Mouse (Mus musculus) forebrain, embryonic 15.5 days (tissue): ENCODE data around the gene Iqcd. TPM values are rescaled to one million over a fixed set of nuclear protein-coding genes. Genes with fewer than 3 reads are reported as not detected.
A peak's percentile ranks its signal among the peaks of the same experiment; 100 is the strongest.

Experiments
- ATAC-seq: fragments of 200-750 bp; cut with Nextera tagmentation; replicated peaks from 2 replicates; pipeline ENCODE4 v1.8.0; 2017; ENCODE audit warnings: mild to moderate bottlenecking, moderate TSS enrichment, moderate library complexity
- H3K27ac ChIP-seq: fragments of 300-500 bp; sonication (generic); replicated peaks from 2 replicates; pipeline ENCODE4 v1.5.1; 2015; ENCODE audit warnings: mild to moderate bottlenecking, inconsistent platforms
- H3K27me3 ChIP-seq: fragments of 300-500 bp; sonication (generic); 2 replicates; pipeline ENCODE4 v1.6.1; 2015; ENCODE audit warnings: inconsistent platforms
- H3K36me3 ChIP-seq: fragments of 300-500 bp; sonication (generic); 2 replicates; pipeline ENCODE4 v1.6.1; 2015; ENCODE audit warnings: mild to moderate bottlenecking, inconsistent platforms
- H3K4me1 ChIP-seq: fragments of 300-500 bp; sonication (generic); 2 replicates; pipeline ENCODE4 v1.6.1; 2015; ENCODE audit warnings: inconsistent platforms
- H3K4me2 ChIP-seq: fragments of 300-500 bp; sonication (generic); replicated peaks from 2 replicates; pipeline ENCODE4 v1.6.1; 2015; ENCODE audit warnings: mild to moderate bottlenecking, inconsistent platforms
- H3K4me3 ChIP-seq: fragments of 300-500 bp; sonication (generic); 2 replicates; pipeline ENCODE4 v1.5.1; 2015; ENCODE audit warnings: mild to moderate bottlenecking, inconsistent platforms
- H3K9ac ChIP-seq: fragments of 300-500 bp; sonication (generic); replicated peaks from 2 replicates; pipeline ENCODE4 v1.6.1; 2015; ENCODE audit warnings: mild to moderate bottlenecking, inconsistent platforms
- H3K9me3 ChIP-seq: fragments of 300-500 bp; sonication (generic); 2 replicates; pipeline ENCODE4 v1.6.1; 2016; ENCODE audit warnings: inconsistent platforms
- WGBS: fragments of 180-500 bp; shearing (Covaris S2); methylation state at CpG from one replicate; pipeline ENCODE4 v1.1.7; 2015; ENCODE audit warnings: mixed read lengths; 5-methylcytosine and 5-hydroxymethylcytosine counted together
- polyA plus RNA-seq: library from polyadenylated mRNA; unstranded; fragments of >200 nt; fragmentation: Nextera tagmentation; extraction: Ambion mirVana; gene quantifications from 2 replicates; pipeline ENCODE4 v1.2.1, GENCODE M21; 2015

The Iqcd gene
- polyA plus RNA-seq, 1 experiment from 2014 or later: 2.1 TPM

DNA sequence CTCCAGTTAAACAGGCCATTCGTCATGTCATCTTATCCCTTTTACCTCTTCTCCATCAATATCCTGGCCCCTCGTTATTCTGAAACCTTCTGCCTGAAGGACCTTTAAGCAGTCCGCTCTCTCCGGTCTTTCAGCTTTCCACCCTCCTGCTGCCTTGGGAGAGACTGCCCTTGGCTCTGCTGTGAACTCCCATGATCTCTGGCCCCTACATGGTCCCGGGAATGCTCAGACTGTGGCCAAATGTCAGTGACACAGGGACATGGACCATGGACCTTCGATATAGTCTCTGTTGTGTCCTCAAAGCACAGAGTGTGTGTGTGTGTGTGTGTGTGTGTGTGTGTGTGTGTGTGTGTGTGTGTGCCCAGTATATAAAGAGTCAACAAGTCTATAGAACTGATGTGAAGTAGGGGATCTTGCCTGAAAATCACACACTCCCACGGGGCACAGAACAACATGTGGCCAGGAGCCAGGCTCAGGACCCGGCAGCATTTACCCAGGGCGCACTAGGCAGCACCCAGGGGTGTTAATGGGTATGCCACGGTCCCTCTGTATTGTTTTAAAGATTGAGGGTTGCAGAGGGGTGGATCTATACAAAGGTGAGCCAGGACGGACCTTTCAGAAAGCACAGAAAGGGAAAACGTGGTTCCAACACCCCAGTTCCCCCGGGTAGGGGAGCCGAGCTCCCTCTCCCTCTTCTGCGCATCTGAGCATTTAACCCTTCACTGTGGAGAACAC lies 23.5 kb upstream of the Iqcd start:
- Histone ChIP-seq H3K4me1 (peaks cover 75% of the 10 kb centered on the region), H3K27me3 (no peaks in the 10 kb centered on the region), H3K9me3 (no peaks in the 10 kb centered on the region), H3K4me3 (no peak overlapping the region), H3K4me2 (no peak overlapping the region), H3K27ac (peak overlapping the region; percentile 90), H3K36me3 (no peaks in the 10 kb centered on the region), H3K9ac (peak overlapping the region; percentile 24; the same call in 1 of the 2 replicates)
- ATAC-seq: no peak; the same call in 1 of the 2 replicates
- WGBS: 17% methylated on average over 15 of the region's 15 CpGs

DNA sequence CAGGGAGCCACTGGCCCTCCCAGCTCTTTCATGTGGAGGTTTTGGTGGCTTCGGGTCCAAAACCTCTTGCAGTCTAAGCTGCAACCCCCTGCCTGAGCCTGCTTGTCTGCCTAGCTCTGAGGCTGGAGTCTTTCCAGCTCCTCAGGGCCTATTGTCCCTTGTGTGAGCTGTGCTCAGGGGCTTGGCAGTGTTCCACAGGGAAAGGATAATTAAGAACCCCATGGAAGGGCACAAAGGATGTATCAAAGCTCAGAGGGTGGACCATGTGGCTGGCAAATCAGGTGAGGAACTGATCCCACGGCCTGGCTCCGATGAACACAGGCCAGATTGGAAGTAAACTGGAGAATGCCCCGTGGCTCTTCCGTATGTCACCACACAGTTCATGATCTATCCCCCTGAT lies 22.7 kb upstream of the Iqcd start:
- peak; percentile 82 for ATAC-seq
- H3K4me2 ChIP-seq: no peak overlapping the region
- H3K9me3 ChIP-seq: no peaks in the 10 kb centered on the region
- H3K36me3 ChIP-seq: no peaks in the 10 kb centered on the region
- H3K4me1 ChIP-seq: peaks cover 75% of the 10 kb centered on the region
- H3K9ac ChIP-seq: 0 out of 2 replicates have a peak overlapping the region, but pooled peaks have one; percentile 24
- WGBS: 5% methylated on average over 5 of the region's 5 CpGs
- H3K4me3 ChIP-seq: no peak overlapping the region
- H3K27me3 ChIP-seq: no peaks in the 10 kb centered on the region
- peak overlapping the region; percentile 90 for H3K27ac ChIP-seq

DNA sequence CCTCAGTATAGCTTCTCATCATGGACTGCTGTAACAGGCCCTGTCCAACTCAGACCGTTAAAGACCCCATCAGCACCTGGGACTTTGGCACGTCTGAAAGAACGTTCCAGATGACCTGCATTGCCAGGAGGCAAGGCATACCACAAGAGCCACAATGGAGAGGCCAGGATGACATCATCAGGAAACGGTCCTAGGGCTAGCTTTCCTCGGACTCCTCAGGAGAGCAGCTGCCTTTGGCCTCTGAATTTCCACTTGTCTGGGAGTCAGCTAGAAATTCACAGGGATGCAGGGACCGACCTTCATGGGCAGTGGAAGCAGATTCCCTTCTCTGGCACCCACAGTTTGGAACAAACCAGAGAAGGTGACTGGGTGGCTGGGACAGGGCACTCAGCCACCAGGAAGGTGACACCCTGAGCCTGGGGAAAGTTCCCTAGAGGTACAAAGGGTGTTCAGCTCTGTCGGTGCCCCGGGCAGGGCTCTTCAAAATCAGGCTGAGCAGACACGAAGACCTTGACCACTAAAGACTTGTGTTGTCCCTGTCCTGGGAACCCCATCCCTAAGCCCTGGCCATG lies 22.0 kb upstream of the Iqcd start:
- Histone ChIP-seq H3K9me3 (no peaks in the 10 kb centered on the region), H3K4me1 (peaks cover 79% of the 10 kb centered on the region), H3K27ac (peak overlapping the region; percentile 90), H3K36me3 (no peaks in the 10 kb centered on the region), H3K27me3 (no peaks in the 10 kb centered on the region), H3K4me2 (no peak overlapping the region), H3K9ac (no peak overlapping the region), H3K4me3 (no peak overlapping the region)
- peak; percentile 21; the same call in 1 of the 2 replicates for ATAC-seq
- whole genome bisulfite sequencing: 32% methylated on average over 9 of the region's 9 CpGs

DNA sequence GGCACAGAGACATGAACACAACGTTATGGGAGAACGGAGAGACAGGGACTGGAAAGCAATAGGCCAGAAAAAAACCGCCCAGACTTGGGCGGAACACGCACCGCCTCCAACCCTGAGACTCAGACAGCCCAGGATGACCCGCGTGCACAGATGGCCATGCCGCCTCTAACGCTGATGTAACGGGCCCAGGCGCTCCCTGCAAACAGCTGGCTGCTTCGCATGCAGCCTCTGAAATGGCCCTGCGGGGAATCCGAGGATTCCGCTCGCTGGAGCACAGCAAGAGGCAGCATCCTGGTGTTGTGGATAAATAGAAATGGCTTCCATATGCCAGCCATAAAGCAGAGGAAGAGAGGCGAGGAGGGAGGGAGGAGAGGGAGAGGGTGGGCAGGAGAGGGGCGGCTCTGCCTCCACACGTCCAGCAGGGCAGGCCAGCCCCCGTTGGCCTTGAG lies 21.5 kb upstream of the Iqcd start:
- Histone ChIP-seq H3K4me2 (0 out of 2 replicates have a peak overlapping the region, but pooled peaks have one; percentile 22), H3K4me3 (no peak overlapping the region), H3K4me1 (peaks cover 80% of the 10 kb centered on the region), H3K9me3 (no peaks in the 10 kb centered on the region), H3K9ac (no peak overlapping the region), H3K27ac (peak overlapping the region; percentile 90), H3K27me3 (no peaks in the 10 kb centered on the region), H3K36me3 (no peaks in the 10 kb centered on the region)
- peak; percentile 29 for ATAC-seq
- 11% methylated on average over 21 of the region's 21 CpGs for WGBS

DNA sequence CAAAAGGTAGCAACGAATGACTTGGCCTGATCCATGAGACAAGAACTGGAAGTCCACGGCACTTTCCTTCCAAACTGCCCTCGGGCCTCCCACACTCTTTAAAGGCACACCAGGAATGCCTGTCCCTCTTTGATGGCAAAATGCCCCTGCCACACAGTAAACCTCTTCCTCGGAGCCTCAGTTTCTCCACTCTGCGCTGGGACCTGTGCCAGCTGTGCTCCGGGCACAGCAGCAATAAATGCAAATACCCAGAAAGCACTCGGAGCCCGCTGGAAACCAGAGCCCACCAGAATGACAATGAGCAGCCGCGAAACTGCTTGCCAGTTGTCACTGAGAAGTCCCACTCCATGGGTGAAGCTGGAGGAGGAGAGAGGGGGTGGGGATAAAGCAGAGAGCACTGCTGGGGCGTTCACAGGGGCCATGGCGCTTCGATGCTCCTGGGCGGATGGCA lies 21.0 kb upstream of the Iqcd start:
- no peak for ATAC-seq
- Histone ChIP-seq H3K4me1 (peaks cover 80% of the 10 kb centered on the region), H3K9me3 (no peaks in the 10 kb centered on the region), H3K4me3 (no peak overlapping the region), H3K4me2 (peak overlapping the region; percentile 8; the same call in 1 of the 2 replicates), H3K36me3 (no peaks in the 10 kb centered on the region), H3K27ac (peak overlapping the region; percentile 90), H3K9ac (no peak overlapping the region), H3K27me3 (no peaks in the 10 kb centered on the region)
- WGBS: 13% methylated on average over 14 of the region's 14 CpGs

DNA sequence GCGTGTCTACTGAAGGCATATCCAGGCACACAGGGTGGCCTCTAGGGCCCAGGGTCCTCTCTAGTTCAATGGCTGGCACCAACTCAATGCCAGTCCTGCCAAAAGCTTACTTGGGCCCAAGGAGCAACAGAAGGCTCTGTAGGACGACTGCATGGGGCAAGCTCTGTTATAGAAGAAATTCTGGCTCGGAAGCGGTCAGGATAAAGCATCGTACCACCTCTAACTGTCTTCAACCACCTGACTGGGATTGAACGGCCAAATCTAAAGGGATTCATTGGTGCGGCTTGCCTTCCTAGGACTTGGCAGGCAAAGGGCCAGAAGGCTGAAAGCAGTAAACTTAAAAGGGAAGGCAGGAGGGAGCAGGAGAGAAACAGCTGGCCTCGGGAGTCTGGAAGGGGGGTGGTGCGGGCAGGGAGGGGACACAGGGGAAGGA lies 20.5 kb upstream of the Iqcd start:
- H3K4me3 ChIP-seq: no peak overlapping the region
- H3K36me3 ChIP-seq: no peaks in the 10 kb centered on the region
- no peak for ATAC-seq
- peak overlapping the region; percentile 90 for H3K27ac ChIP-seq
- H3K9me3 ChIP-seq: no peaks in the 10 kb centered on the region
- no peak overlapping the region for H3K9ac ChIP-seq
- H3K4me2 ChIP-seq: peak overlapping the region; percentile 8; the same call in 1 of the 2 replicates
- peaks cover 75% of the 10 kb centered on the region for H3K4me1 ChIP-seq
- no peaks in the 10 kb centered on the region for H3K27me3 ChIP-seq
- WGBS: 25% methylated on average over 9 of the region's 9 CpGs

DNA sequence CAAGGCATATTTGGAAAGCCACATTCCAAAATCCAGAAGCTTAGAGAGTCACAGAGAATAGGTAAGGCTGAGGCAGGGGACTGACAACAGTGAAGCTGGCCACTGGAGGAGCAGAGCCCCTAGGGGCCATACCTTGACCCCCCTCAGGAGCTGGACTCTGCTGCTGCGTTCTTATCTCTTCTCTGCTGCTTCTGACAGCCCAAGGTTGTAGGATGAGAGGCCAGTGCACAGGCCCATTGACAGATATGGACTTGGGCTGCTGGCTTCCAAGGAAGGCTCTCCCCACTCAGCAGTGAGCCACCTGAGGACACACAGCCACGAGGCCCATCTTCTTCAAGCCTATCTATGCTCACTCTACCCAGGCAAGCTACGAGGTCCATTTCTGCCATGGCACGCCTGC lies 19.9 kb upstream of the Iqcd start:
- Histone ChIP-seq H3K4me2 (no peak overlapping the region), H3K27ac (peak overlapping the region; percentile 90), H3K27me3 (no peaks in the 10 kb centered on the region), H3K9me3 (no peaks in the 10 kb centered on the region), H3K4me3 (no peak overlapping the region), H3K36me3 (no peaks in the 10 kb centered on the region), H3K9ac (no peak overlapping the region), H3K4me1 (peaks cover 71% of the 10 kb centered on the region)
- 93% methylated on average over 4 of the region's 4 CpGs for WGBS
- no peak for ATAC-seq

DNA sequence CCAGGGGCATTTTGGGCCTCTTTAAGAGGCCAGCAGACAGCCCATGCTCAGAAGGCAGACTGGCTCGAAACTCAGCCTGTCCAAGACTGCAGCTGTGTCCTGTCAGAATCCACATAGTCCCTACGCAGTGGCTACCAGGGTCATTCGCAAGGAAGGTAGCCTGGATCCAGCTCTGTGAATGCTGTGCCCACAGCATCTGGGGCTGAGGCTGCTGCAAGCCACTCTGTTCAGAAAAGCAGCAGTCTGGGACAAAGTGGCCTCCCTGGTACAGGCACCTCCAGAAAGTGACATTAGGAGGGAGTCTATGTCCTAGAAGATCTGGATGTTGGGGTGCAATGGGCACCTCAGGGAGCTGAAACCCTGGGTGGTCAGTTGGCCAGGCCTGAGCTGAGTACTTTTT lies 19.0 kb upstream of the Iqcd start:
- ATAC-seq: no peak
- Histone ChIP-seq H3K4me3 (no peak overlapping the region), H3K27me3 (no peaks in the 10 kb centered on the region), H3K27ac (no peak overlapping the region), H3K9me3 (no peaks in the 10 kb centered on the region), H3K36me3 (no peaks in the 10 kb centered on the region), H3K4me2 (no peak overlapping the region), H3K4me1 (peaks cover 69% of the 10 kb centered on the region), H3K9ac (no peak overlapping the region)
- 90% methylated on average over 3 of the region's 3 CpGs for WGBS

DNA sequence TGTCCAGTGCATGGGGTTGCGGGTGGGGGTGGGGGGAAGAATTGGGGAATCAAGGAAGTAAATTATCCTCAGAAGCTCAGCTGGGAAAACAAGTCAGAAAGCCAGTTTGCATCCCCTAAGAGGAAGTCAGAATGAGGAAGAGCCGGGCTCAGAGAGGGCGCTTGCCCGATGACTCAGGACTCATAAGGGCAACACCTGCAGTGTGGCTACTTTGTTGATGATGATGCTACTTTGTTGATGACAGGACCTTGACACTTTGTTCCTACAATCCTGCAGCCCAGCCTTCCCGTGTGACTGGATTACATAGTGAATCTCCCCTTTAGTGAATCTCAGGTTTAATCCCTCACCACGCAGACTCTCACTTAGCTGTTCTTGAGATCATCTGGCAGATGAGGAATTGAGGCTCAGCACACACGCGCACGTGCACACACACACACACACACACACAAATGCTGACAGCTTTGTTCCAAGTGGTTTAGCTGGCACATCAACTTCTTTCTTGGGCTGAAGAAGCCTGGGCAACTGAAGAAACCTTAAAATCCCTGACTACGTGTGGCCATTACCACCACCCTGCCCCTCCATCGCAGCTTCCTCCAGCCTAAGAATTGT lies 18.4 kb upstream of the Iqcd start:
- Histone ChIP-seq H3K27ac (no peak overlapping the region), H3K4me1 (peaks cover 63% of the 10 kb centered on the region), H3K4me3 (no peak overlapping the region), H3K36me3 (no peaks in the 10 kb centered on the region), H3K9me3 (no peaks in the 10 kb centered on the region), H3K27me3 (no peaks in the 10 kb centered on the region), H3K9ac (no peak overlapping the region), H3K4me2 (no peak overlapping the region)
- ATAC-seq: no peak
- 83% methylated on average over 11 of the region's 11 CpGs for WGBS

DNA sequence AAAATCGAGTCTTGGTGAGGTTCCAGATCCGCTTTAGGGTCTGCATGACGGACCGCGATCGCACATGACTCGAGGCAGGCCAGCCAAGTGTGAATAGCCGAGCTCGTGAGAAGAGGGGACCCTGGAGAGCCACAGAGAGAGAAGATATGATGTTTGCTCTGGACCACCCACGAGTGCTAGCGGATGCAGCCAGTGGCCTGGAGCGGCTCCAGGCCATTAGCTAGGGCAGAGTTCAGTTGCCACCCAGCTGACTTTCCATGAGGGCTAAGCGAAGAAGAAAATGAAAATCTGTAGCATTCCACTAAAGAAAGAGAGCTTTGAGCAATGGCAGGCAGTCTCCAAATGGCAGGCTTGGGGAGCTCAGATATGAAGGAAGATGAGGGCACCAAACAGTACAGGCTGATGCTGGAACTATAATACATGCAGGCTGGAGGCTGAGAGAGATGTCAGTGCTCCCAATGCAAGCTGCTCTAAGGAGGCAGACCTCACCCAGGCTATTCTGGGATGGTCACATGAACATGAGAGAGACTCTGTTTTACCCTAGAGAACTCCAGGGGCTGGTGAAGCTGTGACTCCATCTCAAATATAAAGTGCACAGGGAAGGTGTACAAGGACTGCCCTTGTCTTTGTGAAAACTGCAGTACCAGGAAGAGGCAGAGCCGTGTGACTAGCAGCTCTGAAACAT lies 17.6 kb upstream of the Iqcd start:
- 58% methylated on average over 14 of the region's 14 CpGs for WGBS
- H3K4me3 ChIP-seq: no peak overlapping the region
- peak overlapping the region; percentile 9; the same call in 1 of the 2 replicates for H3K27ac ChIP-seq
- H3K27me3 ChIP-seq: no peaks in the 10 kb centered on the region
- no peak overlapping the region for H3K9ac ChIP-seq
- ATAC-seq: no peak
- H3K4me1 ChIP-seq: peaks cover 55% of the 10 kb centered on the region
- no peak overlapping the region for H3K4me2 ChIP-seq
- H3K9me3 ChIP-seq: no peaks in the 10 kb centered on the region
- H3K36me3 ChIP-seq: no peaks in the 10 kb centered on the region

DNA sequence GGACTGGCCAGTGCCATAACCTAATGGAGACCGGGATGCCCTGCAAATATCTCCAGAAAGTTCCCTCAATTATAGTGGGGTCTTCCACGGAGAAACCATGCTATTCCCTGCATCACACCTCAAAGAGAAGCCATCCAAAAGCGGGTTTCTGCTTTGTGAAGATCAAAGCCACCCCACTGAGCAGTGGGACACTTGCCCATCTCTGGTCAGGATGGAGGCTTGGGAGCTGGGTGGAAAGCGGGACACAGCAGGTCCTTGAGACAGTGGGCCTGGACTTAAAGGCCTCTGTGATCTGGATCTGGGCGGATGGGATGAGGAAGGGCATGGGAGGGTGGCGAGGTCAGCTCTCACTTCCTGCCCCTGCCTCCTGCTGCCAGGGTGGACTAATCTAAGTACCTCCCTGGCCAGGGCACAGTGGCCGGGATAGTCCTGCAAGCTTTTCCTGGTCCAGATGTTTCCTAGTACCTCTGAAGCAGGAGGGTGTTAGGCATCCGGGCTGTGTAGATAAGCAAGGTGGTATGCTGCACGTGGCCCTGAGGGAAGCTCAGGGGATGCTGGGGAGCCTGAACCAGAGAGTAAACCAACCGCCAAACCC lies 14.2 kb upstream of the Iqcd start:
- Histone ChIP-seq H3K36me3 (no peaks in the 10 kb centered on the region), H3K4me3 (no peak overlapping the region), H3K9ac (no peak overlapping the region), H3K9me3 (no peaks in the 10 kb centered on the region), H3K4me1 (peaks cover 35% of the 10 kb centered on the region), H3K27ac (no peak overlapping the region), H3K4me2 (no peak overlapping the region), H3K27me3 (no peaks in the 10 kb centered on the region)
- WGBS: 81% methylated on average over 10 of the region's 10 CpGs
- no peak for ATAC-seq
